Mouse (Mus musculus) kidney, adult 2 months (tissue): ENCODE results near the gene Frmd4b. TPM values are rescaled to one million over a fixed set of nuclear protein-coding genes. Genes with fewer than 3 reads are reported as not detected.

Experiments
- DNase-seq: peaks from one replicate; pipeline ENCODE4 v3.0.0; 2021
- H3K27ac ChIP-seq: fragments of 200-500 bp; 2 replicates; pipeline ENCODE4 v1.5.1; 2012; ENCODE audit warnings: low read depth, low read length, control low read depth, inconsistent platforms; ENCODE audit not compliant: insufficient read depth
- H3K27me3 ChIP-seq: fragments of 200-500 bp; replicated peaks from 2 replicates; pipeline ENCODE4 v1.6.1; 2012; ENCODE audit warnings: mild to moderate bottlenecking, moderate library complexity, low read length, inconsistent platforms; ENCODE audit not compliant: control insufficient read depth, insufficient read depth
- H3K36me3 ChIP-seq: fragments of 200-500 bp; 2 replicates; pipeline ENCODE4 v1.6.1; 2012; ENCODE audit warnings: mild to moderate bottlenecking, moderate library complexity, low read length, inconsistent platforms; ENCODE audit not compliant: control insufficient read depth, insufficient read depth
- H3K4me1 ChIP-seq: fragments of 200-500 bp; 2 replicates; pipeline ENCODE4 v1.6.1; 2011; ENCODE audit warnings: low read length; ENCODE audit not compliant: control insufficient read depth, insufficient read depth
- H3K4me3 ChIP-seq: fragments of 200-500 bp; 2 replicates; pipeline ENCODE4 v1.5.1; 2011; ENCODE audit warnings: mild to moderate bottlenecking, low read depth, low read length, control low read depth; ENCODE audit not compliant: insufficient read depth
- CTCF ChIP-seq: fragments of 200-500 bp; conservative IDR thresholded peaks from 2 replicates; pipeline ENCODE4 v1.5.1; 2011; ENCODE audit warnings: low read depth, mild to moderate bottlenecking, control low read depth, low read length, moderate library complexity, mixed read lengths; ENCODE audit not compliant: insufficient read depth, insufficient read length
- POLR2A ChIP-seq: fragments of 200-500 bp; IDR thresholded peaks from one replicate; pipeline ENCODE4 v1.6.1; 2011; ENCODE audit warnings: low read depth, low read length, control low read depth
- WGBS: fragments of 180-500 bp; shearing (Covaris S2); methylation state at CpG from one replicate; pipeline ENCODE4 v1.1.7; 2018; 5-methylcytosine and 5-hydroxymethylcytosine counted together
- polyA plus RNA-seq: library from polyadenylated mRNA; depleted of rRNA; stranded (reverse); fragments of >200 nt; gene quantifications from 2 replicates; pipeline ENCODE4 v1.2.3, GENCODE M21; 2012

Frmd4b gene
- polyA plus RNA-seq, 1 experiment = 18.2 TPM

DNA sequence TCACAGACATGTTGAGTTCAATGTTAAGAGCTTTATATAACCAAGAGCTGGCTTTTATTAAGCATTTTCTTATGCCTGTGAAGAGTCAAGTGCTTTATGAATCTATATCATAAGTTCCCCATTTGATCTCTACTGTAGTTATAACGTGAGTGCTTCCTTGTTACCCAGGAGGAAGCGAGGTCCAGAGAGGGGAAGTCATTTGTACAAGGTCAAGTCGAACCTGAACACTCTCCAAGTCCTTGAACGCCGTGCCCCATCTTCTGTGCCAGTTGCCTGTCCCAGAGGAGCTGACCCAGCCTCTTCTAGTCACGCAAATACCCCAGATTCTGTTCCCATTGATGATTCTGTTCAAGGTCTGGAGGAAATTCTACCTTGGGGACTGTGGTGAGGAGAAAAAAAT lies 135.4 kb downstream of the Frmd4b start:
- no peaks in the 10 kb centered on the region for H3K36me3 ChIP-seq
- H3K4me3 ChIP-seq = no peak overlapping the region
- WGBS = 37% methylated on average over 6 of the region's 6 CpGs
- peaks cover 19% of the 10 kb centered on the region; the same call in 1 of the 2 replicates for H3K4me1 ChIP-seq
- DNase-seq = peak; percentile 62
- TF ChIP-seq CTCF (no peak), POLR2A (no peak)
- H3K27ac ChIP-seq = peak overlapping the region; percentile 67
- H3K27me3 ChIP-seq = no peaks in the 10 kb centered on the region

DNA sequence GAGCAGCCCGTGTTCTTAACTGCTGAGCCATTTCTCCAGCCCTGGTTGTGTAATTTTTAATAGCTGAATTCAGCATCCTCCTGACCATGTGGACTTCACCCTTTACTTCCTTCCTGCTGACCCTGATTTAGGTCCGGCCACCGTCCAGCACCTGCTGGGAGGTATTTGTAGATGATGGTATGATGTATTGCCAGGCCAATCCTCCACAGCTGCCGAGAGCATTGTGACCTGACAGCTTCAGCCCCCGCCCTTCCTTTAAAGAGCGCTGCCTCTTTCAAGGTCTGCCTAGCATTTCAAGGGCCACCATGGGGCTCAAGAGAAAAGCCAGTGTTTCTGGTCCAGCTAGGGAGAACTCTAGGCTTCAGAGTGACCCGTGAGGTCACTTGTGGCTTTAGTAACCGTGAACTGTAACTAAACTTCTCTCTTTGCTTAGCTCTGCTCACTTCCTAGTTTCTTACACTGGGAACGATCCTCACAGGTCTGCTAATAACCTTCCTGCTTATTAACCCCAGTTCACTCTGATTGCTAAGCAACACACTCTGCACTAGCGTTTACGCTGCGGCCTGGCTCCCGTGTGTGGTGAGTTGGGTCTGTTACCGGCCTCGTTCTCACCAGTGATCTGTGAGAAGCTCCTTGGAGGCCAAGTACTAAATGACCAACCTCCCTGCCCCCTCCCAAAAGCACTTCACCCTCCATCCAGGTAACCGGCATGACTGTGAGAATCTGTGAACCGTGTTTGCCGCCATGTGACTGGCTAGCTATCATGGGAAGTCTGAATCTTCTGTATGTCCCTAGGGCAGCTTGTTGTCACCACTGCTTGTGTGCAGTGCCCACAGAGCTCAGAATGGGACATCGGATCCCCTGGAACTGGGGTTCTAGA lies 138.1 kb downstream of the Frmd4b start:
- Histone ChIP-seq H3K27me3 (no peaks in the 10 kb centered on the region), H3K4me3 (no peak overlapping the region), H3K27ac (peak overlapping the region; percentile 86), H3K36me3 (no peaks in the 10 kb centered on the region), H3K4me1 (peaks cover 19% of the 10 kb centered on the region; the same call in 1 of the 2 replicates)
- peak; percentile 94 for DNase-seq
- WGBS = 42% methylated on average over 19 of the region's 19 CpGs
- TF ChIP-seq POLR2A = no peak
- TF ChIP-seq CTCF = no peak

DNA sequence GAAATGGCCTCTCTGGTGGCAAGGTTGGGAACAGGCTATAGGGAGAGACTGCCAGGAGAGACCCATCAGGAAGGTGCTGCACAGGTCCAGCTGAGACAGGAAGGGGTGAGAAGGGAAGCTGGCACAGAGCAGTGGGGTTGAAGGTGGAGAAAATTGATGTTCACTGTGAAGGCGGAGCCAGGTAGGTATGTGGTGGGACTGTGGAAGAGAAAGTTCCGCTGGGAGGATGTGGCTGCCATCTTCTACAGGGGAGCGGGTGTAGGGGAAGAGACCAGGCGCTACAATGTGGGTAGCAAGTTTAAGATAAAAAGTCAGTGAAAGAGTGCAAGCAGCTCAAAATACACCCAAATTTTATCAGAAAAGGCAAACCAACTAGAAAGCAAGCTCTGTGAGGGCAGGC lies 143.7 kb downstream of the Frmd4b start:
- H3K27me3 ChIP-seq = no peaks in the 10 kb centered on the region
- no peak for TF ChIP-seq POLR2A
- TF ChIP-seq CTCF = no peak
- no peak for DNase-seq
- H3K4me3 ChIP-seq = no peak overlapping the region
- 95% methylated on average over 4 of the region's 4 CpGs for WGBS
- H3K4me1 ChIP-seq = peaks cover 12% of the 10 kb centered on the region; the same call in 1 of the 2 replicates
- no peak overlapping the region for H3K27ac ChIP-seq
- H3K36me3 ChIP-seq = no peaks in the 10 kb centered on the region

DNA sequence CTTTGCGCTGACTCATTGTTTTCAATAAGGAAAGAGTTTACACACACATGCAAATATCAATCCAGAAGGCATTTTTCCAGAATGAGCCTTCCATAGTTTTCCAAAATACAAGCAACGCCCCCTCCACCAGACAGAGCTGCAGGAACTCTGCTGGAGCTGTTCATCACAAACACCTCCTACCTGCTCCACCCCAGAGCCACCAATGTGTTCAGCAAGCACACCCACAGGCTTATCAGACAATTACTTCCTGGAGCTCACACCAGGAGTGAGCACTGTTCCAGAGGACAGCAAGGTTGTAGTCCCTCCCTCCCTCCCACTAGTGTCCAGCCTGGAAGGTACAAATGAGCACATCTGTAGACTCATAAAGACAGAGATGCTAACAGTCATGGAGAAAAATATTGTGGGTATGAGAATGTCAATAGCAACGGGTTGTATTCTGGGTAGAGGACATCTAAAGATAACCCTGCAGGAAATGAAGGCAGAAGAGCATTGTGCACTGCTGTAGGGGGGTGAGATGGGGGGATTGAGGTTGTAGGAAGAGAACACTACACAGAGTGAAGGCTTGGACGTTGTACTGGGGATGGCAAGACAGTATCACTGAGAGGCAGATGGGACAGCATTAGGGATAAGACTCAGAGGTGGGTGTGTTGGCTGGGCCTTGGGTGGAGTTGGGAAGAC lies 144.3 kb downstream of the Frmd4b start:
- TF ChIP-seq CTCF (no peak), POLR2A (no peak)
- no peaks in the 10 kb centered on the region for H3K27me3 ChIP-seq
- H3K4me1 ChIP-seq = peaks cover 12% of the 10 kb centered on the region; the same call in 1 of the 2 replicates
- no peak for DNase-seq
- no peak overlapping the region for H3K4me3 ChIP-seq
- no peaks in the 10 kb centered on the region for H3K36me3 ChIP-seq
- 71% methylated on average over 4 of the region's 4 CpGs for WGBS
- H3K27ac ChIP-seq = peak overlapping the region; percentile 79

DNA sequence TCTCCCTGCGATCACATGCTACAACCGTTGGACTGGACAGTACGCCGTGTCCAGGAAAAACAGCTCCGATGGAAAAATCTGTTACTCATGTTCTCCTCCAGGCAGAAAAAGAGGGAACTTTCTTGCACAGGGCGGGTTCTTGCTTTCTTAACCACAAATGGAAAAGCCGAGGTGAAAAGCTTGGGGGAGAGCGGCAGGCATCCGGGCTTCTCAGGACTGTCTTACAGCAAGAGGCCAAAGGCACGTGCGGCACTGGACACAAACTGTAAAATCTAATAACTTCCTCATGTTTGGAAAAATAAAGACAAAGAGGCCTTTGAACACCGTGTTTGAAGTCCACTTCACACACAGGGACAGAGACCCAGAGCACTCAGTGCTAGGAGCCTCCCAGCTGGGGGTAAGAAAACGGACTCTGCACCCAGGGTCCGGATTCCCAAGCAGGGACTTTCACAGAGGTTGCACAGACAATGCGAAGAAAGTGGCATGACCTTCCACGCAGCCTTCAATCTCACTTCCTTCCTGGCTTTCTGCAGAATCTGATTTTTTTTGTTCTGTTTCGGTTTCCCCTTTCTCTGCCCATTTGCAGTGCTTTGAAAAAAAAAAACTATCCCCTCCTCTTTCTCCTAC lies 153.3 kb downstream of the Frmd4b start:
- Histone ChIP-seq H3K36me3 (no peaks in the 10 kb centered on the region), H3K27me3 (no peaks in the 10 kb centered on the region), H3K4me1 (peaks cover 30% of the 10 kb centered on the region), H3K27ac (peak overlapping the region; percentile 99), H3K4me3 (no peak overlapping the region)
- peak; percentile 95 for DNase-seq
- 23% methylated on average over 17 of the region's 17 CpGs for WGBS
- TF ChIP-seq POLR2A = no peak
- TF ChIP-seq CTCF = no peak

DNA sequence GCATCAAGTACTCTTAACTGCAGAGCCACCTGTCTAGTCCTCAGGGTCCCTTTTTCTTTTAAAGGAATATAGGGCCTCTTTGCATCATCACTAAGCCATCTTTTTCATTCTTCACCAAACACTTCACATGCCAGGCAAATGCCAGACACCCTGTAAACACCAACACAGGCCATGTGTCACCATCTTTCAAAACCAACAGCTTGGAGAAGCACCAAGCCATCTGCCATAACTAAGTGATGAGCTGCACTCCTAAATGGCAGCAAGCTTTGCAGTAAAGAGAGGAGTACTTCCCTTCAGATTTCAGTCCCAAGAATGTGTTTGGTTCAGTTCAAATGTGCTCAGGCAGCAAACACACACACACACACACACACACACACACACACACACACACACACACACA lies 154.9 kb downstream of the Frmd4b start:
- DNase-seq = no peak
- Histone ChIP-seq H3K27me3 (no peaks in the 10 kb centered on the region), H3K4me1 (peaks cover 37% of the 10 kb centered on the region), H3K36me3 (no peaks in the 10 kb centered on the region), H3K4me3 (no peak overlapping the region), H3K27ac (peak overlapping the region; percentile 99)
- TF ChIP-seq POLR2A (no peak), CTCF (no peak)

DNA sequence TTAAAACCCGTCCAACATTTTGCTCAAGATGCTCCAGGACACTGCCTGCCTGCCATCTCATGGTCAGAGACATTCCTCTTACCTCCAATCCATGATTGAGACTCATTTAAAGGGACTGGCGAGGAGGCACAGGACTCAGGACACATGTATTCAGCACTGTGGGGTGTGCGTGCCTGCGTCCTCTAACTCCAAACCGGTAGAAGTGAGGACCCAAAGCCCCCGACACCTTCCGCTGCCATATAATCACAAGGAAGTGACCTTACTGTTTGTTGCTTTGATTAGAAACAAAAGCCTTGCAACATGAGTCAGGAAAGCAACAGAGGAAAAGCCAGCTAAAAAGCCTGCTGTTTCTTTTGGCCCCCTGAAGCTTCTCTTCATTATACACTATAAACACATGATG lies 158.2 kb downstream of the Frmd4b start:
- Histone ChIP-seq H3K27ac (peak overlapping the region; percentile 20), H3K4me3 (peak overlapping the region; percentile 12; the same call in 1 of the 2 replicates), H3K27me3 (no peaks in the 10 kb centered on the region), H3K4me1 (peaks cover 44% of the 10 kb centered on the region), H3K36me3 (no peaks in the 10 kb centered on the region)
- TF ChIP-seq POLR2A = no peak
- DNase-seq = no peak
- WGBS = 63% methylated on average over 7 of the region's 7 CpGs
